Mouse (Mus musculus) E14TG2a.4 (cell line): ENCODE measurements around the gene Rec8.
A peak's percentile ranks its signal among the peaks of the same experiment; 100 is the strongest.

Experiments used
- H3K27me3 ChIP-seq: 2 replicates; pipeline ENCODE4 v1.6.1; 2014; ENCODE audit warnings: low read length, control low read depth; ENCODE audit not compliant: insufficient read depth
- H3K36me3 ChIP-seq: 2 replicates; pipeline ENCODE4 v1.6.1; 2014; ENCODE audit warnings: low read length, control low read depth; ENCODE audit not compliant: insufficient read depth
- H3K4me1 ChIP-seq: replicated peaks from 2 replicates; pipeline ENCODE4 v1.6.1; 2014; ENCODE audit warnings: low read depth, low read length, control low read depth
- H3K4me3 ChIP-seq: replicated peaks from 2 replicates; pipeline ENCODE4 v1.5.1; 2014; ENCODE audit warnings: mild to moderate bottlenecking, low read length
- H3K9me3 ChIP-seq: 2 replicates; pipeline ENCODE4 v1.6.1; 2014; ENCODE audit warnings: low read length, control low read depth
- CTCF ChIP-seq: conservative IDR thresholded peaks from 2 replicates; pipeline ENCODE4 v1.5.1; 2014; ENCODE audit warnings: low read length
- NANOG ChIP-seq: IDR thresholded peaks from 2 replicates; pipeline ENCODE4 v1.6.1; 2014; ENCODE audit warnings: borderline replicate concordance, low read length, mixed read lengths
- POU5F1 ChIP-seq: IDR thresholded peaks from 2 replicates; pipeline ENCODE4 v1.6.1; 2014; ENCODE audit warnings: low read length, borderline replicate concordance

The Rec8 gene

DNA sequence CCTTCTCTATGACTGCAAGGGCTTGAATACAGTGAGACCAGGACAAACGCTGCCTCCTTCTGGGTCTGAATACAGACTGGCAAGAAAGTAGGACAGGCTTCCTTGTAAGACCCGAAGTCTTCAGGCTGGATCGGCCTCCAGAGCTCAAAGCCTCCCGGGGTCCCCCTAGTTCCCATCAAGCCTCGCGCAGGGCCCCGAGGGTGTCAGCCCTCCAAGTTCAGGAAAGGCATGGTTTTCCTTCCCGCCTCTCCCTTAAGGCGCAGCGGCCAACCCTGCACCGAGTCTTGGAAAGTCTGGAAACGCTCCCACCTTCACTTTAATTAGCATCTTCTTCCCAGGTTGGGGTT, 53.6 kb downstream of the Rec8 start:
- no peaks in the 10 kb centered on the region for H3K9me3 ChIP-seq
- H3K4me1 ChIP-seq = peaks cover 44% of the 10 kb centered on the region
- no peaks in the 10 kb centered on the region for H3K27me3 ChIP-seq
- TF ChIP-seq CTCF (no peak), NANOG (no peak)
- peak overlapping the region; percentile 94 for H3K4me3 ChIP-seq
- peaks cover 53% of the 10 kb centered on the region for H3K36me3 ChIP-seq

DNA sequence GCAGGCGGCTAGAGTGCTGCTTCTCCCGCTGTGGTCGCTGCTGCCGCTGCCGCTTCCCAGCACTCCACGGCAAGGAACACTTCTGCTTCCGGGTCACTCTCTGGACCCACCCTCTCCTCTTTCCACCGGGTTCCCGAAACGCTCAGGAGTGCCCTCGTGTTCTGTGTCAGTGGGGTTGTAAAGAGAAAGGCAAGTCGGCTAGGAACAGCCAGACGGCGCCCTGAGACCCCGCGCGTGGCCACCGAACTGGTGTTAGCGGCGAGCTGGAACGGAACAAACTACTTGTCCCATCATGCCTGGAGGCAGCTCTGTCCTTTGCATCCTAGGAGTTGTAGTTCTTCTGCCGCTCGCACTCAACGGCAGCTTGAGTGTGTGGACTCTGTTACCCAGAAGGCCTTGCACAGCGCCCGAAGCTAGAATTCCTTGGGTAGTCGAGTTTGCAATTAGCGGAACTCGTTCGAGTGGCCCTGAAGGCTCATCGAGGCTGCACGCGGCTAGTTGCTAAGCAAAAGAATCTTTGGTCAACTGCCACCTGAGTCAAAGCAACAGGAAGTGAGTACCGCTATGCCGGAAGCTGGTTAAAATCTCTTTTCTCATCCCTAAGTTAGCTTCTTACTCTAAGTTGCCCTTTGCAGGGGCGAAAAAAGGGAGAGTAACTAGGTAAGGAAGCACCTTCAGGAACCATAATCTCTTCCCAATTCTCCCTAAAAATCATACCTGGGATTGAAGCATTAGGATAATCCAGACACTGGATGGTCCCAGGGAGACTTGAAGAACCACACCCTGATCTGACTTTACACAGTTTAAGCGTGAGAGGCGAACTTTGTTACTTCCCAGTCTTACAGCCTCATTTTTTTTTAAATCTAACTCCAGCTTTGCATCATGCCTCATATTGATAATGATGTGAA, 54.2 kb downstream of the Rec8 start, which contains the start of the genes Gmpr2 and Nedd8:
Gene Gmpr2, plus strand, starts transcription at position 109 of the 908 bp plus-strand sequence.
Gene Nedd8, minus strand, starts transcription at position 292 of the 908 bp plus-strand sequence.
- no peaks in the 10 kb centered on the region for H3K9me3 ChIP-seq
- no peaks in the 10 kb centered on the region for H3K27me3 ChIP-seq
- peaks cover 53% of the 10 kb centered on the region for H3K36me3 ChIP-seq
- no peak for TF ChIP-seq CTCF
- TF ChIP-seq POU5F1 = no peak
- TF ChIP-seq NANOG = no peak
- peak within 1 kb of the TSS; percentile 94 for H3K4me3 ChIP-seq
- H3K4me1 ChIP-seq = peaks cover 38% of the 10 kb centered on the region

- Histone ChIP-seq H3K4me3 (peak overlapping the region; percentile 94), H3K36me3 (peaks cover 58% of the 10 kb centered on the region), H3K27me3 (no peaks in the 10 kb centered on the region), H3K4me1 (peaks cover 38% of the 10 kb centered on the region), H3K9me3 (no peaks in the 10 kb centered on the region)
- TF ChIP-seq POU5F1 (no peak), CTCF (no peak), NANOG (no peak)
Observed at GRCm38 (mm10) chr14:55672741-55673060, 54.9 kb downstream of the Rec8 start.
